Mouse (Mus musculus) C2C12 (cell line): ENCODE results near the gene Agpat1.

Source experiments
- CEBPB ChIP-seq: IDR thresholded peaks from one replicate; pipeline ENCODE4 v1.6.1; 2011; ENCODE audit warnings: low read depth, mild to moderate bottlenecking, control low read depth, moderate library complexity
- CTCF ChIP-seq: IDR thresholded peaks from one replicate; pipeline ENCODE4 v1.5.1; 2011; ENCODE audit not compliant: control insufficient read depth, insufficient read depth, insufficient read length
- FOSL1 ChIP-seq: IDR thresholded peaks from one replicate; pipeline ENCODE4 v1.8.0; 2011; ENCODE audit warnings: mild to moderate bottlenecking, low read length; ENCODE audit not compliant: poor library complexity, insufficient read depth, severe bottlenecking
- MAX ChIP-seq: IDR thresholded peaks from one replicate; pipeline ENCODE4 v1.6.1; 2011; ENCODE audit warnings: mild to moderate bottlenecking, control low read depth
- MYOD1 ChIP-seq: IDR thresholded peaks from one replicate; pipeline ENCODE4 v1.6.1; 2011; ENCODE audit warnings: low read depth; ENCODE audit not compliant: control insufficient read depth, insufficient read length
- MYOG ChIP-seq: IDR thresholded peaks from one replicate; pipeline ENCODE4 v1.6.1; 2011; ENCODE audit not compliant: control insufficient read depth, insufficient read length; ENCODE audit errors: extremely low read depth
- USF1 ChIP-seq: IDR thresholded peaks from one replicate; pipeline ENCODE4 v1.6.1; 2011; ENCODE audit warnings: low read depth, mild to moderate bottlenecking, control low read depth, moderate library complexity

DNA sequence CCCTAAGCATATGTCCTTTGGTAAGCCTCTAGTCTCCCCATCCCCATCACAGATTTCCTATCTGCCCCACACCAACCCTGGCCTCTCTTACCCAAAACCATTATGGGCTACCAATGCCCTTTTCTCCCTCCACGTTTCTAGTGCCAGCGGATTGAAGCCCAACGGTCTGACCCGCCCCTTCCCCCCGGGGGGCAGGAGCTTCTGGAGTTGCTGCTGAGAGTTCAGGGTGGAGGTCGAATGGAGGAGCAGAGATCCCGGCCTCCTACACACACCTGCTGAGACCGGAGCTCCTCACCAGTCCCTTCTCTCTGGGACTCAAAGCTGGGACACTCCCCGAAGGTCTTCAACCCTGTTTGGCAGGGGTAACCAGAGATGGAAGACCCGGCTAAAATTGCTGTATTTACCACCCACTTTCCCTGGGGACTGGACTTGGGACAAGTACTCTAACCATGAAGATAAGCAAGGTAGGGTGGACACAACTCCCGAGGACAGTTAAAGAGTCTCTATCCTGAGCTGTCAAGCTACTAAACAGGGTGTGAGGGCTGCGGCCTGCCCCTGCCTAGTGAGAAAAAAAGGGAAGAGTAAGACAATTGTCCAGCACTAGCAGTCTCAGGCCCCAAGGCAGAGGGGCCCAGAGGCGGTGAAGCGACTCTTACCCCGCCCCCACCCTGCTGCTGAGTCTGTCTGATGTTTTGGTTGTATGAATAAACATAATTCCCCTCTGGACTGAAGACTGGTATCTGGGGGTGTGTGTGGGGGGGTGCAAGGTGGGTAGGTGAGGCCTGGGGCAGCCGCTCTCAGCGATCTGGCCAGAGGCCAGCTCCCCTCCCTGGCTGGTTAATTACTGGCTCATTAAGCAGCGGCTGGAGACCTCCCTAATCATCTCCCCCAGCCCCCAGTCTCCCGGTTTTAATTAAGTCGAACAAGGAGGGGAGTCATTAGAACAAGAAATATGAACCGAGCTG lies 12.8 kb upstream of the Agpat1 start, which contains the start of gene Pbx2:
- TF ChIP-seq USF1 (no peak), CTCF (no peak), MYOD1 (no peak), MAX (no peak), CEBPB (no peak), MYOG (no peak), FOSL1 (no peak)
